Mouse (Mus musculus): Measurements from ENCODE around the gene Kcnip1. TPM values are rescaled to one million over a fixed set of nuclear protein-coding genes. Genes with fewer than 3 reads are reported as not detected.

Gene Kcnip1
- polyA plus RNA-seq, 1 experiment from 2014 or later = 2.4 TPM

GRCm38 (mm10) chr11:33798094-33798648, 194.8 kb downstream of the Kcnip1 start:
- Histone ChIP-seq H3K4me1 (replicated peaks) (peaks cover 5% of the 10 kb centered on the region; the same call in 1 of the 2 replicates), H3K4me3 (replicated peaks) (no peak overlapping the region), H3K27ac (no peak overlapping the region), H3K27me3 (no peaks in the 10 kb centered on the region), H3K9ac (replicated peaks) (no peak overlapping the region), H3K4me2 (no peak overlapping the region), H3K9me3 (no peaks in the 10 kb centered on the region), H3K36me3 (no peaks in the 10 kb centered on the region)
- no peak for ATAC-seq (ENCODE audit: insufficient number of reproducible peaks, insufficient read depth, low FRiP score, low TSS enrichment, low read depth)
- 44% methylated on average over 12 of the region's 12 CpGs for WGBS

GRCm38 (mm10) chr11:33787362-33787761, 205.6 kb downstream of the Kcnip1 start:
- H3K9me3 ChIP-seq = no peaks in the 10 kb centered on the region
- no peak overlapping the region for H3K27ac ChIP-seq
- 0 out of 2 replicates have a peak, but pooled peaks cover 4% of the 10 kb centered on the region for H3K27me3 ChIP-seq
- no peaks in the 10 kb centered on the region for H3K36me3 ChIP-seq
- ATAC-seq (ENCODE audit: insufficient number of reproducible peaks, insufficient read depth, low FRiP score, low TSS enrichment, low read depth) = no peak
- H3K4me2 ChIP-seq = no peak overlapping the region
- WGBS = 24% methylated on average over 5 of the region's 5 CpGs
- H3K4me1 ChIP-seq (replicated peaks) = 0 out of 2 replicates have a peak, but pooled peaks cover 4% of the 10 kb centered on the region
- H3K9ac ChIP-seq (replicated peaks) = no peak overlapping the region
- no peak overlapping the region for H3K4me3 ChIP-seq (replicated peaks)

GRCm38 (mm10) chr11:33786572-33786971, 206.4 kb downstream of the Kcnip1 start:
- ATAC-seq (ENCODE audit: insufficient number of reproducible peaks, insufficient read depth, low FRiP score, low TSS enrichment, low read depth) = no peak
- Histone ChIP-seq H3K9ac (replicated peaks) (no peak overlapping the region), H3K27me3 (0 out of 2 replicates have a peak, but pooled peaks cover 4% of the 10 kb centered on the region), H3K4me1 (replicated peaks) (peaks cover 7% of the 10 kb centered on the region; the same call in 1 of the 2 replicates), H3K27ac (no peak overlapping the region), H3K9me3 (no peaks in the 10 kb centered on the region), H3K4me2 (no peak overlapping the region), H3K36me3 (no peaks in the 10 kb centered on the region), H3K4me3 (replicated peaks) (no peak overlapping the region)
- 74% methylated on average over 4 of the region's 4 CpGs for WGBS

GRCm38 (mm10) chr11:33781561-33781971, 211.4 kb downstream of the Kcnip1 start:
- no peak for ATAC-seq (ENCODE audit: insufficient number of reproducible peaks, insufficient read depth, low FRiP score, low TSS enrichment, low read depth)
- Histone ChIP-seq H3K9me3 (no peaks in the 10 kb centered on the region), H3K9ac (replicated peaks) (no peak overlapping the region), H3K4me3 (replicated peaks) (no peak overlapping the region), H3K36me3 (no peaks in the 10 kb centered on the region), H3K27me3 (peaks cover 8% of the 10 kb centered on the region; the same call in 1 of the 2 replicates), H3K4me2 (no peak overlapping the region), H3K27ac (no peak overlapping the region), H3K4me1 (replicated peaks) (peaks cover 17% of the 10 kb centered on the region; the same call in 1 of the 2 replicates)
- WGBS = 29% methylated on average over 10 of the region's 10 CpGs

GRCm38 (mm10) chr11:33780263-33780662, 212.7 kb downstream of the Kcnip1 start:
- Histone ChIP-seq H3K4me2 (no peak overlapping the region), H3K27me3 (peaks cover 8% of the 10 kb centered on the region; the same call in 1 of the 2 replicates), H3K9ac (replicated peaks) (no peak overlapping the region), H3K4me1 (replicated peaks) (peaks cover 18% of the 10 kb centered on the region; the same call in 1 of the 2 replicates), H3K4me3 (replicated peaks) (no peak overlapping the region), H3K27ac (no peak overlapping the region), H3K36me3 (no peaks in the 10 kb centered on the region), H3K9me3 (no peaks in the 10 kb centered on the region)
- ATAC-seq (ENCODE audit: insufficient number of reproducible peaks, insufficient read depth, low FRiP score, low TSS enrichment, low read depth) = no peak
- 63% methylated on average over 4 of the region's 4 CpGs for WGBS

- WGBS = 58% methylated on average over 5 of the region's 5 CpGs
- no peak for ATAC-seq (ENCODE audit: insufficient number of reproducible peaks, insufficient read depth, low FRiP score, low TSS enrichment, low read depth)
Measured at GRCm38 (mm10) chr11:33772615-33773141, 220.3 kb downstream of the Kcnip1 start.

GRCm38 (mm10) chr11:33772043-33772442, 220.9 kb downstream of the Kcnip1 start:
- Histone ChIP-seq H3K9ac (replicated peaks) (no peak overlapping the region), H3K4me3 (replicated peaks) (no peak overlapping the region), H3K4me2 (no peak overlapping the region), H3K4me1 (replicated peaks) (peaks cover 10% of the 10 kb centered on the region), H3K36me3 (no peaks in the 10 kb centered on the region), H3K27me3 (0 out of 2 replicates have a peak, but pooled peaks cover 3% of the 10 kb centered on the region), H3K9me3 (no peaks in the 10 kb centered on the region), H3K27ac (no peak overlapping the region)
- 88% methylated on average over 2 of the region's 2 CpGs for WGBS
- no peak for ATAC-seq (ENCODE audit: insufficient number of reproducible peaks, insufficient read depth, low FRiP score, low TSS enrichment, low read depth)

More at GRCm38 (mm10) chr11:33772615-33773141, 220.3 kb downstream of the Kcnip1 start:
- Histone ChIP-seq H3K9ac (replicated peaks) (no peak overlapping the region), H3K4me2 (no peak overlapping the region), H3K27me3 (0 out of 2 replicates have a peak, but pooled peaks cover 3% of the 10 kb centered on the region), H3K4me1 (replicated peaks) (peaks cover 10% of the 10 kb centered on the region), H3K27ac (no peak overlapping the region), H3K36me3 (no peaks in the 10 kb centered on the region), H3K4me3 (replicated peaks) (no peak overlapping the region), H3K9me3 (no peaks in the 10 kb centered on the region)

- Histone ChIP-seq H3K27ac (no peak overlapping the region), H3K36me3 (no peaks in the 10 kb centered on the region), H3K4me1 (replicated peaks) (no peaks in the 10 kb centered on the region), H3K9ac (replicated peaks) (no peak overlapping the region), H3K9me3 (no peaks in the 10 kb centered on the region), H3K4me2 (no peak overlapping the region), H3K4me3 (replicated peaks) (no peak overlapping the region), H3K27me3 (0 out of 2 replicates have a peak, but pooled peaks cover 6% of the 10 kb centered on the region)
- no peak for ATAC-seq (ENCODE audit: insufficient number of reproducible peaks, insufficient read depth, low FRiP score, low TSS enrichment, low read depth)
- 79% methylated on average over 9 of the region's 9 CpGs for WGBS
Measured at GRCm38 (mm10) chr11:33766976-33767938, 225.7 kb downstream of the Kcnip1 start.

GRCm38 (mm10) chr11:33761201-33761755, 231.7 kb downstream of the Kcnip1 start:
- Histone ChIP-seq H3K27me3 (0 out of 2 replicates have a peak, but pooled peaks cover 3% of the 10 kb centered on the region), H3K4me2 (no peak overlapping the region), H3K9me3 (no peaks in the 10 kb centered on the region), H3K4me1 (replicated peaks) (peaks cover 4% of the 10 kb centered on the region; the same call in 1 of the 2 replicates), H3K36me3 (no peaks in the 10 kb centered on the region), H3K4me3 (replicated peaks) (no peak overlapping the region), H3K27ac (no peak overlapping the region), H3K9ac (replicated peaks) (no peak overlapping the region)
- no peak for ATAC-seq (ENCODE audit: insufficient number of reproducible peaks, insufficient read depth, low FRiP score, low TSS enrichment, low read depth)
- 86% methylated on average over 16 of the region's 16 CpGs for WGBS

- H3K27ac ChIP-seq = no peak overlapping the region
- H3K4me2 ChIP-seq = no peak overlapping the region
- no peaks in the 10 kb centered on the region for H3K9me3 ChIP-seq
- ATAC-seq (ENCODE audit: insufficient number of reproducible peaks, insufficient read depth, low FRiP score, low TSS enrichment, low read depth) = no peak
- no peak overlapping the region for H3K4me3 ChIP-seq (replicated peaks)
- H3K36me3 ChIP-seq = no peaks in the 10 kb centered on the region
- H3K9ac ChIP-seq (replicated peaks) = no peak overlapping the region
- H3K4me1 ChIP-seq (replicated peaks) = peaks cover 16% of the 10 kb centered on the region
- H3K27me3 ChIP-seq = peaks cover 13% of the 10 kb centered on the region; the same call in 1 of the 2 replicates
- WGBS = 68% methylated on average over 15 of the region's 15 CpGs
Measured at GRCm38 (mm10) chr11:33756624-33757023, 236.3 kb downstream of the Kcnip1 start.

Measured in limb, embryonic 12.5 days (tissue).